Mouse (Mus musculus): ENCODE measurements at regions not wholly inside any gene's neighbourhood (a gene's known extent, or its start where the extent isn't known, plus 50 kb on each side); places are given as distances from the start of the nearest gene placed in this dataset.

DNA sequence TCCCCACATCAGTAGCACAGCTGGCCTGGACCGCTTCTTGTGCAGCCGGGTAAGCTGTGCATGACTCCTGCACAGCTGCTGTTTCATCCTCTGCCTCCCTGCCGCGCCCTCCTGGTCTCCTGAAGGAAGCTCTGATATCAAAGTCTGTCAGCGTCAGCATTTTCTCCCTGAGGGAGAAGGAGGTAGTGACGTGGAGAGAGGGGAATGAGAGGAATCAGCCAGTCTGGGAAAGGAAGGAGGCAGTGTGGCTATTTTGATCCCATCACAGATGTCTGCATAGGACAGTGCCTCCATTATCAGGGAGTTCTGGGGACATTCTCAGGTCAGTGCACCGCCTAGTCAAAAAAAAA is 62.6 kb upstream of the Eml4 start:
- TF ChIP-seq CTCF (IDR thresholded peaks at IDR 0.05; ENCODE audit: low read depth, low read length) (no peak), POLR2A (IDR thresholded peaks at IDR 0.05; ENCODE audit: insufficient read depth, low read length) (no peak)

All from ES-Bruce4 (cell line).